Mouse (Mus musculus): ENCODE data around the gene Acsl4.
A peak's percentile ranks its signal among the peaks of the same experiment; 100 is the strongest.

Gene Acsl4

GRCm38 (mm10) chrX:142390247-142390908 lies at the start of gene Acsl4:
Acsl4 (minus strand) TSS chrX:142390535.
- DNase-seq (ENCODE audit: extremely low spot score): peak; percentile 86

- DNase-seq (ENCODE audit: extremely low spot score): no peak
Measured at GRCm38 (mm10) chrX:142437971-142438504, 47.7 kb upstream of the Acsl4 start.

- DNase-seq (ENCODE audit: extremely low spot score): no peak
Measured at GRCm38 (mm10) chrX:142432846-142433245, 42.5 kb upstream of the Acsl4 start.

- DNase-seq (ENCODE audit: extremely low spot score): no peak
Measured at GRCm38 (mm10) chrX:142427111-142427510, 36.8 kb upstream of the Acsl4 start.

- no peak for DNase-seq (ENCODE audit: extremely low spot score)
Measured at GRCm38 (mm10) chrX:142426628-142427027, 36.3 kb upstream of the Acsl4 start.

- DNase-seq (ENCODE audit: extremely low spot score): no peak
Measured at GRCm38 (mm10) chrX:142413884-142414283, 23.5 kb upstream of the Acsl4 start.

- DNase-seq (ENCODE audit: extremely low spot score): no peak
Measured at GRCm38 (mm10) chrX:142410060-142410459, 19.7 kb upstream of the Acsl4 start.

GRCm38 (mm10) chrX:142409338-142409737 lies 19.0 kb upstream of the Acsl4 start:
- DNase-seq (ENCODE audit: extremely low spot score): no peak

GRCm38 (mm10) chrX:142403114-142403513 lies 12.8 kb upstream of the Acsl4 start:
- no peak for DNase-seq (ENCODE audit: extremely low spot score)

- no peak for DNase-seq (ENCODE audit: extremely low spot score)
Measured at GRCm38 (mm10) chrX:142398621-142399020, 8.3 kb upstream of the Acsl4 start.

- DNase-seq (ENCODE audit: extremely low spot score): no peak
Measured at GRCm38 (mm10) chrX:142390909-142391265, 552 bp upstream of the Acsl4 start.

GRCm38 (mm10) chrX:142389581-142390159 lies 665 bp downstream of the Acsl4 start:
- peak; percentile 31 for DNase-seq (ENCODE audit: extremely low spot score)

- no peak for DNase-seq (ENCODE audit: extremely low spot score)
Measured at GRCm38 (mm10) chrX:142388141-142388540, 2.2 kb downstream of the Acsl4 start.

GRCm38 (mm10) chrX:142387634-142388033 lies 2.7 kb downstream of the Acsl4 start:
- DNase-seq (ENCODE audit: extremely low spot score): no peak

GRCm38 (mm10) chrX:142384918-142385317 lies 5.4 kb downstream of the Acsl4 start:
- DNase-seq (ENCODE audit: extremely low spot score): no peak

- DNase-seq (ENCODE audit: extremely low spot score): no peak
Measured at GRCm38 (mm10) chrX:142379894-142380293, 10.4 kb downstream of the Acsl4 start.

GRCm38 (mm10) chrX:142378048-142378447 lies 12.3 kb downstream of the Acsl4 start:
- no peak for DNase-seq (ENCODE audit: extremely low spot score)

- no peak for DNase-seq (ENCODE audit: extremely low spot score)
Measured at GRCm38 (mm10) chrX:142377358-142377757, 13.0 kb downstream of the Acsl4 start.

- DNase-seq (ENCODE audit: extremely low spot score): no peak
Measured at GRCm38 (mm10) chrX:142376747-142377146, 13.6 kb downstream of the Acsl4 start.

GRCm38 (mm10) chrX:142375519-142375918 lies 14.8 kb downstream of the Acsl4 start:
- DNase-seq (ENCODE audit: extremely low spot score): no peak

- DNase-seq (ENCODE audit: extremely low spot score): peak; percentile 10
Measured at GRCm38 (mm10) chrX:142372393-142372792, 17.9 kb downstream of the Acsl4 start.

- no peak for DNase-seq (ENCODE audit: extremely low spot score)
Measured at GRCm38 (mm10) chrX:142369935-142370334, 20.4 kb downstream of the Acsl4 start.

- no peak for DNase-seq (ENCODE audit: extremely low spot score)
Measured at GRCm38 (mm10) chrX:142363882-142364281, 26.5 kb downstream of the Acsl4 start.
